Mouse (Mus musculus) hindbrain, embryonic 13.5 days (tissue): ENCODE measurements at regions not wholly inside any gene's neighbourhood (a gene's known extent, or its start where the extent isn't known, plus 50 kb on each side); places are given as distances from the start of the nearest gene placed in this dataset.
A peak's percentile ranks its signal among the peaks of the same experiment; 100 is the strongest.
"Not testable (repeated sequence)": the region's sequence is repeated elsewhere in the genome, so short reads cannot be mapped to it uniquely, and the experiment has no call there.

Experiments
- ATAC-seq: fragments of 200-750 bp; cut with Nextera tagmentation; 2 replicates; pipeline ENCODE4 v1.8.0; 2017; ENCODE audit warnings: moderate TSS enrichment; ENCODE audit not compliant: low FRiP score
- H3K27ac ChIP-seq: fragments of 300-500 bp; sonication (generic); 2 replicates; pipeline ENCODE4 v1.5.1; 2015; ENCODE audit warnings: inconsistent platforms, mild to moderate bottlenecking, moderate library complexity
- H3K27me3 ChIP-seq: fragments of 300-500 bp; sonication (generic); 2 replicates; pipeline ENCODE4 v1.6.1; 2015; ENCODE audit warnings: mild to moderate bottlenecking, inconsistent platforms
- H3K36me3 ChIP-seq: fragments of 300-500 bp; sonication (generic); 2 replicates; pipeline ENCODE4 v1.6.1; 2015; ENCODE audit warnings: mild to moderate bottlenecking, inconsistent platforms
- H3K4me1 ChIP-seq: fragments of 300-500 bp; sonication (generic); replicated peaks from 2 replicates; pipeline ENCODE4 v1.6.1; 2015; ENCODE audit warnings: inconsistent platforms
- H3K4me2 ChIP-seq: fragments of 300-500 bp; sonication (generic); 2 replicates; pipeline ENCODE4 v1.6.1; 2015; ENCODE audit warnings: inconsistent platforms, mild to moderate bottlenecking, moderate library complexity
- H3K4me3 ChIP-seq: fragments of 300-500 bp; sonication (generic); 2 replicates; pipeline ENCODE4 v1.5.1; 2015; ENCODE audit warnings: mild to moderate bottlenecking, inconsistent platforms
- H3K9ac ChIP-seq: fragments of 300-500 bp; sonication (generic); 2 replicates; pipeline ENCODE4 v1.6.1; 2015; ENCODE audit warnings: mild to moderate bottlenecking, inconsistent platforms
- H3K9me3 ChIP-seq: fragments of 300-500 bp; sonication (generic); 2 replicates; pipeline ENCODE4 v1.6.1; 2016; ENCODE audit warnings: inconsistent platforms
- WGBS: fragments of 180-500 bp; shearing (Covaris S2); methylation state at CpG from one replicate; pipeline ENCODE4 v1.1.7; 2015; 5-methylcytosine and 5-hydroxymethylcytosine counted together

- Histone ChIP-seq H3K9ac (no peak overlapping the region), H3K9me3 (no peaks in the 10 kb centered on the region), H3K4me3 (no peak overlapping the region), H3K4me1 (peaks cover 3% of the 10 kb centered on the region; the same call in 1 of the 2 replicates), H3K36me3 (no peaks in the 10 kb centered on the region), H3K4me2 (no peak overlapping the region), H3K27me3 (no peaks in the 10 kb centered on the region), H3K27ac (no peak overlapping the region)
- WGBS = 76% methylated on average over 1 of the region's 1 CpGs
- no peak for ATAC-seq
Measured at GRCm38 (mm10) chr19:27099921-27100320, 116.4 kb upstream of the Vldlr start.

- H3K4me2 ChIP-seq = no peak overlapping the region
Measured at GRCm38 (mm10) chr19:27110437-27110836, 105.8 kb upstream of the Vldlr start.

GRCm38 (mm10) chr19:27120876-27121275, 95.4 kb upstream of the Vldlr start:
- ATAC-seq = no peak

More at GRCm38 (mm10) chr19:27110437-27110836, 105.8 kb upstream of the Vldlr start:
- Histone ChIP-seq H3K36me3 (no peaks in the 10 kb centered on the region), H3K27me3 (no peaks in the 10 kb centered on the region), H3K9me3 (no peaks in the 10 kb centered on the region), H3K27ac (no peak overlapping the region), H3K4me1 (no peaks in the 10 kb centered on the region), H3K4me3 (no peak overlapping the region), H3K9ac (no peak overlapping the region)
- ATAC-seq = no peak
- WGBS = 97% methylated on average over 2 of the region's 2 CpGs

GRCm38 (mm10) chr19:27122348-27122747, 93.9 kb upstream of the Vldlr start:
- no peak overlapping the region for H3K4me3 ChIP-seq
- 81% methylated on average over 5 of the region's 5 CpGs for WGBS
- peaks cover 12% of the 10 kb centered on the region; the same call in 1 of the 2 replicates for H3K4me1 ChIP-seq
- no peak overlapping the region for H3K4me2 ChIP-seq
- peak; percentile 46; the same call in 1 of the 2 replicates for ATAC-seq
- H3K36me3 ChIP-seq = no peaks in the 10 kb centered on the region
- H3K9ac ChIP-seq = no peak overlapping the region
- no peak overlapping the region for H3K27ac ChIP-seq
- no peaks in the 10 kb centered on the region for H3K27me3 ChIP-seq
- no peaks in the 10 kb centered on the region for H3K9me3 ChIP-seq

More at GRCm38 (mm10) chr19:27120876-27121275, 95.4 kb upstream of the Vldlr start:
- Histone ChIP-seq H3K9me3 (no peaks in the 10 kb centered on the region), H3K36me3 (no peaks in the 10 kb centered on the region), H3K4me2 (no peak overlapping the region), H3K4me3 (no peak overlapping the region), H3K4me1 (peaks cover 12% of the 10 kb centered on the region; the same call in 1 of the 2 replicates), H3K27me3 (no peaks in the 10 kb centered on the region), H3K9ac (no peak overlapping the region), H3K27ac (no peak overlapping the region)
- WGBS = 60% methylated on average over 5 of the region's 5 CpGs

- Histone ChIP-seq H3K27ac (peak overlapping the region; percentile 24; the same call in 1 of the 2 replicates), H3K36me3 (no peaks in the 10 kb centered on the region), H3K9me3 (no peaks in the 10 kb centered on the region), H3K4me2 (no peak overlapping the region), H3K4me3 (no peak overlapping the region), H3K4me1 (peaks cover 12% of the 10 kb centered on the region; the same call in 1 of the 2 replicates), H3K27me3 (no peaks in the 10 kb centered on the region), H3K9ac (no peak overlapping the region)
- ATAC-seq = no peak
- WGBS = 68% methylated on average over 8 of the region's 8 CpGs
Measured at GRCm38 (mm10) chr19:27123334-27123733, 93.0 kb upstream of the Vldlr start.

GRCm38 (mm10) chr19:27123806-27124469, 92.3 kb upstream of the Vldlr start:
- peaks cover 12% of the 10 kb centered on the region; the same call in 1 of the 2 replicates for H3K4me1 ChIP-seq
- H3K36me3 ChIP-seq = no peaks in the 10 kb centered on the region
- H3K9me3 ChIP-seq = no peaks in the 10 kb centered on the region
- no peak overlapping the region for H3K4me3 ChIP-seq
- no peak overlapping the region for H3K27ac ChIP-seq
- H3K4me2 ChIP-seq = no peak overlapping the region
- H3K27me3 ChIP-seq = no peaks in the 10 kb centered on the region
- H3K9ac ChIP-seq = no peak overlapping the region
- 65% methylated on average over 11 of the region's 11 CpGs for WGBS
- ATAC-seq = no peak

- WGBS = 90% methylated on average over 4 of the region's 4 CpGs
- H3K27ac ChIP-seq, H3K36me3 ChIP-seq, H3K27me3 ChIP-seq, H3K4me3 ChIP-seq, H3K4me2 ChIP-seq, H3K9me3 ChIP-seq, H3K4me1 ChIP-seq, H3K9ac ChIP-seq, ATAC-seq: not testable (repeated sequence)
Measured at GRCm38 (mm10) chr19:27128501-27128900, 87.8 kb upstream of the Vldlr start.

GRCm38 (mm10) chr19:27134360-27134759, 81.9 kb upstream of the Vldlr start:
- ATAC-seq = no peak
- Histone ChIP-seq H3K9me3 (no peaks in the 10 kb centered on the region), H3K27ac (no peak overlapping the region), H3K9ac (no peak overlapping the region), H3K27me3 (no peaks in the 10 kb centered on the region), H3K4me3 (no peak overlapping the region), H3K36me3 (no peaks in the 10 kb centered on the region), H3K4me1 (no peaks in the 10 kb centered on the region), H3K4me2 (no peak overlapping the region)
- WGBS = 89% methylated on average over 5 of the region's 5 CpGs

- no peak for ATAC-seq
- H3K36me3 ChIP-seq = no peaks in the 10 kb centered on the region
- no peak overlapping the region for H3K4me2 ChIP-seq
- H3K4me3 ChIP-seq = no peak overlapping the region
- H3K9ac ChIP-seq = no peak overlapping the region
- H3K27me3 ChIP-seq = no peaks in the 10 kb centered on the region
- no peaks in the 10 kb centered on the region for H3K9me3 ChIP-seq
- H3K4me1 ChIP-seq = 0 out of 2 replicates have a peak, but pooled peaks cover 11% of the 10 kb centered on the region
- 79% methylated on average over 3 of the region's 3 CpGs for WGBS
- no peak overlapping the region for H3K27ac ChIP-seq
Measured at GRCm38 (mm10) chr19:27140892-27141291, 75.4 kb upstream of the Vldlr start.

GRCm38 (mm10) chr19:27142181-27142580, 74.1 kb upstream of the Vldlr start:
- Histone ChIP-seq H3K4me2 (no peak overlapping the region), H3K9ac (no peak overlapping the region), H3K36me3 (no peaks in the 10 kb centered on the region), H3K27ac (no peak overlapping the region), H3K4me1 (0 out of 2 replicates have a peak, but pooled peaks cover 11% of the 10 kb centered on the region), H3K4me3 (no peak overlapping the region), H3K27me3 (no peaks in the 10 kb centered on the region), H3K9me3 (no peaks in the 10 kb centered on the region)
- 90% methylated on average over 4 of the region's 4 CpGs for WGBS
- no peak for ATAC-seq

GRCm38 (mm10) chr19:27147404-27147803, 68.9 kb upstream of the Vldlr start:
- Histone ChIP-seq H3K36me3 (no peaks in the 10 kb centered on the region), H3K27ac (no peak overlapping the region), H3K9ac (no peak overlapping the region), H3K9me3 (no peaks in the 10 kb centered on the region), H3K4me3 (no peak overlapping the region), H3K4me1 (0 out of 2 replicates have a peak, but pooled peaks cover 11% of the 10 kb centered on the region), H3K27me3 (no peaks in the 10 kb centered on the region), H3K4me2 (no peak overlapping the region)
- 89% methylated on average over 12 of the region's 12 CpGs for WGBS
- ATAC-seq = no peak

GRCm38 (mm10) chr19:27148330-27148729, 68.0 kb upstream of the Vldlr start:
- no peak for ATAC-seq
- no peaks in the 10 kb centered on the region for H3K27me3 ChIP-seq
- WGBS = 71% methylated on average over 5 of the region's 5 CpGs
- H3K4me2 ChIP-seq = no peak overlapping the region
- H3K27ac ChIP-seq = no peak overlapping the region
- 0 out of 2 replicates have a peak, but pooled peaks cover 10% of the 10 kb centered on the region for H3K4me1 ChIP-seq
- H3K9me3 ChIP-seq = no peaks in the 10 kb centered on the region
- no peaks in the 10 kb centered on the region for H3K36me3 ChIP-seq
- H3K4me3 ChIP-seq = no peak overlapping the region
- H3K9ac ChIP-seq = no peak overlapping the region

GRCm38 (mm10) chr19:27149567-27149966, 66.7 kb upstream of the Vldlr start:
- H3K27me3 ChIP-seq = no peaks in the 10 kb centered on the region
- WGBS = 90% methylated on average over 4 of the region's 4 CpGs
- ATAC-seq = no peak

More at GRCm38 (mm10) chr19:27149567-27149966, 66.7 kb upstream of the Vldlr start:
- Histone ChIP-seq H3K4me2 (no peak overlapping the region), H3K4me3 (no peak overlapping the region), H3K36me3 (no peaks in the 10 kb centered on the region), H3K9me3 (no peaks in the 10 kb centered on the region), H3K27ac (no peak overlapping the region; the same call in 1 of the 2 replicates), H3K4me1 (0 out of 2 replicates have a peak, but pooled peaks cover 3% of the 10 kb centered on the region), H3K9ac (no peak overlapping the region)
